Mouse (Mus musculus) heart, embryonic 13.5 days (tissue): Measurements from ENCODE around the gene Gmeb2. TPM values are rescaled to one million over a fixed set of nuclear protein-coding genes. Genes with fewer than 3 reads are reported as not detected.

ENCODE experiments used
- ATAC-seq: fragments of 200-750 bp; cut with Nextera tagmentation; 2 replicates; pipeline ENCODE4 v1.8.0; 2017; ENCODE audit warnings: moderate TSS enrichment; ENCODE audit not compliant: insufficient number of reproducible peaks, low FRiP score, low TSS enrichment; ENCODE audit errors: extremely low read depth
- H3K27ac ChIP-seq: fragments of 300-500 bp; sonication (generic); replicated peaks from 2 replicates; pipeline ENCODE4 v1.5.1; 2015; ENCODE audit warnings: moderate library complexity, mild to moderate bottlenecking, inconsistent platforms
- H3K27me3 ChIP-seq: fragments of 300-500 bp; sonication (generic); replicated peaks from 2 replicates; pipeline ENCODE4 v1.6.1; 2015; ENCODE audit warnings: mild to moderate bottlenecking, inconsistent platforms
- H3K36me3 ChIP-seq: fragments of 300-500 bp; sonication (generic); 2 replicates; pipeline ENCODE4 v1.6.1; 2015; ENCODE audit warnings: mild to moderate bottlenecking, inconsistent platforms
- H3K4me1 ChIP-seq: fragments of 300-500 bp; sonication (generic); 2 replicates; pipeline ENCODE4 v1.6.1; 2015; ENCODE audit warnings: inconsistent platforms
- H3K4me2 ChIP-seq: fragments of 300-500 bp; sonication (generic); 2 replicates; pipeline ENCODE4 v1.6.1; 2015; ENCODE audit warnings: inconsistent platforms, mild to moderate bottlenecking, moderate library complexity
- H3K4me3 ChIP-seq: fragments of 300-500 bp; sonication (generic); 2 replicates; pipeline ENCODE4 v1.5.1; 2015; ENCODE audit warnings: moderate library complexity, mild to moderate bottlenecking, inconsistent platforms
- H3K9ac ChIP-seq: fragments of 300-500 bp; sonication (generic); 2 replicates; pipeline ENCODE4 v1.6.1; 2015; ENCODE audit warnings: inconsistent platforms, mild to moderate bottlenecking, moderate library complexity
- H3K9me3 ChIP-seq: fragments of 300-500 bp; sonication (generic); 2 replicates; pipeline ENCODE4 v1.6.1; 2016; ENCODE audit warnings: inconsistent platforms
- WGBS: fragments of 180-500 bp; shearing (Covaris S2); methylation state at CpG from one replicate; pipeline ENCODE4 v1.1.7; 2015; ENCODE audit warnings: mixed read lengths; 5-methylcytosine and 5-hydroxymethylcytosine counted together
- polyA plus RNA-seq: library from polyadenylated mRNA; unstranded; fragments of >200 nt; fragmentation: Nextera tagmentation; extraction: Ambion mirVana; gene quantifications from 2 replicates; pipeline ENCODE4 v1.2.1, GENCODE M21; 2015

The Gmeb2 gene
- polyA plus RNA-seq, 1 experiment from 2014 or later: 9.0 TPM

DNA sequence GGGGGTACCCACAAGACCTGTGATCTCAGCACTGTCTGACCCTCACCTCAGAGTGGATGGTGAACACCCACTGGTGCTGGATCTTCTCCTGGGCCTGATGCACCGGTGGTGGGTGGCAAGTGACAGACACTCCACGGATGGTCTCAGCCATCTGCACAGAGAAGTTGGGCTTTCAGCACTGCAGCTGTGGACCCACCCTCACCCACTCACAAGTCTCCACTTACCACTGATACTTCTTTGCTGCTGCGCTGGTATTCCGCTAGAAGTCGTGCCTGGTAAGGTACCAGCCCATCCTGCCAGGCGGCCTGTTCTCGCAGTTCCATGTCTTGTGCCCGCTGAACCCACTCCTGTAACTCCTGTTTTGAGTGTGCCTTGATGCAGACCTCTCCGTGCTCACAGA, 48.6 kb downstream of the Gmeb2 start:
- no peak overlapping the region for H3K27ac ChIP-seq
- H3K9ac ChIP-seq: no peak overlapping the region
- no peak overlapping the region for H3K4me2 ChIP-seq
- ATAC-seq: no peak
- H3K27me3 ChIP-seq: no peaks in the 10 kb centered on the region
- 86% methylated on average over 9 of the region's 9 CpGs for WGBS
- peaks cover 27% of the 10 kb centered on the region; the same call in 1 of the 2 replicates for H3K36me3 ChIP-seq
- H3K4me3 ChIP-seq: no peak overlapping the region
- no peaks in the 10 kb centered on the region for H3K9me3 ChIP-seq
- peaks cover 16% of the 10 kb centered on the region for H3K4me1 ChIP-seq

DNA sequence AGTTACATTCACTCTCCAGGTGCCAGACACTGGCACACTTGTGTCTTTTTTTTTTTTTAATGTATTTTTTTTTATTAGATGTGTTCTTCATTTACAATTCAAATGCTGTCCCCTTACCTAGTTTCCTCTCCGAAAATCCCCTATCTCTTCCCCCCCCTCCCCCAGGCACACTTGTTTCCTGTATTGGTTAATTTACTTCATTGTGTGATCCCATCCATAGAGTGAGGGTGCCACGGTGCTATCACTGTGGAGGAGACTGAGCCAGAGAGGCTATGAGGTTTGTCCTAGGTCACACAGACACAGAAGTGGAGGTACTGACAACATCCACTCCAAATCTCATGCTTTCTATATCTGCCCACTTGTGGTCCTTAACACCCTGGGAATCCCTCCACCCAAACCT, 49.0 kb downstream of the Gmeb2 start:
- Histone ChIP-seq H3K4me1 (peaks cover 16% of the 10 kb centered on the region), H3K9ac (no peak overlapping the region), H3K27ac (no peak overlapping the region), H3K4me3 (no peak overlapping the region), H3K36me3 (peaks cover 27% of the 10 kb centered on the region), H3K9me3 (no peaks in the 10 kb centered on the region), H3K27me3 (no peaks in the 10 kb centered on the region), H3K4me2 (no peak overlapping the region)
- ATAC-seq: no peak
- 52% methylated on average over 2 of the region's 2 CpGs for WGBS

GRCm38 (mm10) chr2:181238091-181238610, 49.7 kb downstream of the Gmeb2 start:
- WGBS: 75% methylated on average over 10 of the region's 10 CpGs

DNA sequence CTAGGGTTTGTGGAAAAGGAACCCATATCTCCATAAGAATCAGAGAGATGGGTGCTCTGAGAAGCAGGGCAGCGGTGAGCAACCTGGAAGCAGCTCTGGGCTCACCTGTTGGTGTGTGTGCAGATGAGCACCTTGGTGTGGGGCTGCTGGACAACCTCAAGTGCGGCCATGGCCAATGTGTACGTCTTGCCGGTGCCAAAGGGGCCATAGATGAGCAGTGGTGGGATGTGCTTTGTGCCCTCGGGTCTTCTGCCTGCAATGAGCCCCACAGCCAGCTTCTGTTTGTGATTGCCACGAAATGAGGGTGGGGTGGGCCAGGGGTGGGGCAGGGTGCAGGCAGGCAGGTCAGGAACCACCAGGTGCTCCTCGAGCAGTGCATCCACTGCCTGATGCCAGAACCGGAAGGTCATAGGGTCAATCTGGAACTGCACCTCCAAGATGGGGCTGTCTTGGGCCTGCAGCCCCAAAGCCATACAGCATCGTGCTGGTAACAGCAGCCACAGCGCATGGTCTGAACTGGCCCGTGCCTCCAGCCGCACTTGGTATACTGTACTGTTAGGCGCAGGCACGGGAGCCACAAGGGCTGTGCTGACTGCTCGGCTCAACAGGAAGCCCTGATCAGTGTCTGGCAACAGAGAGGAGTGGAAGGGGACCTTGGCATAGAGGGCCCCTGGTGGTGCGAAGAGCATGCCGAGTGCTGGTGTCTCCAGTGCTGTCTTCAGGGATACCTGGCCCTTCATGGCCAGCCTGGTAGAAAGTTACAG, 50.4 kb downstream of the Gmeb2 start:
- ATAC-seq: no peak
- Histone ChIP-seq H3K4me2 (no peak overlapping the region), H3K4me1 (peaks cover 15% of the 10 kb centered on the region), H3K9me3 (no peaks in the 10 kb centered on the region), H3K27me3 (no peaks in the 10 kb centered on the region), H3K4me3 (no peak overlapping the region), H3K36me3 (peaks cover 31% of the 10 kb centered on the region), H3K9ac (no peak overlapping the region), H3K27ac (no peak overlapping the region)
- 84% methylated on average over 17 of the region's 17 CpGs for WGBS

More at GRCm38 (mm10) chr2:181238091-181238610, 49.7 kb downstream of the Gmeb2 start:
- H3K4me2 ChIP-seq: no peak overlapping the region
- H3K27me3 ChIP-seq: no peaks in the 10 kb centered on the region
- no peak overlapping the region for H3K27ac ChIP-seq
- H3K4me1 ChIP-seq: peaks cover 16% of the 10 kb centered on the region
- no peak overlapping the region for H3K4me3 ChIP-seq
- peaks cover 31% of the 10 kb centered on the region for H3K36me3 ChIP-seq
- ATAC-seq: no peak
- no peaks in the 10 kb centered on the region for H3K9me3 ChIP-seq
- H3K9ac ChIP-seq: no peak overlapping the region

- no peak overlapping the region for H3K4me3 ChIP-seq
- peaks cover 40% of the 10 kb centered on the region for H3K36me3 ChIP-seq
- peaks cover under 1% of the 10 kb centered on the region; the same call in 1 of the 2 replicates for H3K4me1 ChIP-seq
- H3K27me3 ChIP-seq: no peaks in the 10 kb centered on the region
- H3K4me2 ChIP-seq: no peak overlapping the region
- no peak for ATAC-seq
- WGBS: 76% methylated on average over 23 of the region's 23 CpGs
- no peaks in the 10 kb centered on the region for H3K9me3 ChIP-seq
- H3K9ac ChIP-seq: no peak overlapping the region
- no peak overlapping the region for H3K27ac ChIP-seq
These were observed 51.9 kb downstream of the Gmeb2 start for GRCm38 (mm10) chr2:181235681-181236566.

- 80% methylated on average over 11 of the region's 11 CpGs for WGBS
- H3K36me3 ChIP-seq: peaks cover 51% of the 10 kb centered on the region
- no peak for ATAC-seq
These were observed 53.2 kb downstream of the Gmeb2 start for GRCm38 (mm10) chr2:181234680-181235079.

GRCm38 (mm10) chr2:181233443-181233842, 54.4 kb downstream of the Gmeb2 start:
- ATAC-seq: no peak
- 83% methylated on average over 15 of the region's 15 CpGs for WGBS
- H3K36me3 ChIP-seq: peaks cover 57% of the 10 kb centered on the region

More at GRCm38 (mm10) chr2:181234680-181235079, 53.2 kb downstream of the Gmeb2 start:
- Histone ChIP-seq H3K9ac (no peak overlapping the region), H3K27me3 (no peaks in the 10 kb centered on the region), H3K4me1 (no peaks in the 10 kb centered on the region), H3K4me2 (no peak overlapping the region), H3K4me3 (no peak overlapping the region), H3K9me3 (no peaks in the 10 kb centered on the region), H3K27ac (no peak overlapping the region)

DNA sequence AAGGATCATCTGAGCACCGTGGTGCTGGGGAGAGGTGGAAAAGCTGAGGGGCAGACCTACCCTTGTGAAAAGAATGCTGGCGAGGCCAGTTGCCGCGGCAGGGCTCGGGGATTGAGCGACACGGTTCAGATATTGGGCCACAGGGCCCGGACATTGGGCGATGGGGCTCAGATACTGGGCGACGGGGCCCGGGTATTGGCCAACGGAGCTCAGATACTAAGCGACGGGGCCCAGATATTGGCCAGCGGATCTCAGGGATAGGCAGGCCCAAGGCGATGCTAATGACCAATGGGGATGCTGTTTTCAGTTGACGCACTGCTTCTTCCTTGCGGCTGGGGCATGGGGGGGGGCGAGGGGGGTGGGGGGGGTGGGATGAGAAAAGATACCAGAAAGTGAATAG, 56.7 kb downstream of the Gmeb2 start:
- no peak for ATAC-seq
- no peak overlapping the region for H3K27ac ChIP-seq
- no peaks in the 10 kb centered on the region for H3K27me3 ChIP-seq
- H3K4me1 ChIP-seq: no peaks in the 10 kb centered on the region
- H3K9me3 ChIP-seq: no peaks in the 10 kb centered on the region
- H3K4me3 ChIP-seq: no peak overlapping the region
- no peak overlapping the region for H3K9ac ChIP-seq
- WGBS: 67% methylated on average over 20 of the region's 20 CpGs
- H3K36me3 ChIP-seq: peaks cover 45% of the 10 kb centered on the region
- no peak overlapping the region for H3K4me2 ChIP-seq

More at GRCm38 (mm10) chr2:181233443-181233842, 54.4 kb downstream of the Gmeb2 start:
- Histone ChIP-seq H3K27me3 (no peaks in the 10 kb centered on the region), H3K4me3 (no peak overlapping the region), H3K4me1 (no peaks in the 10 kb centered on the region), H3K9me3 (no peaks in the 10 kb centered on the region), H3K4me2 (no peak overlapping the region), H3K27ac (no peak overlapping the region), H3K9ac (no peak overlapping the region)

GRCm38 (mm10) chr2:181228335-181228734, 59.5 kb downstream of the Gmeb2 start:
- H3K4me1 ChIP-seq: no peaks in the 10 kb centered on the region
- no peaks in the 10 kb centered on the region for H3K27me3 ChIP-seq
- H3K27ac ChIP-seq: no peak overlapping the region
- H3K36me3 ChIP-seq: peaks cover 35% of the 10 kb centered on the region
- 59% methylated on average over 1 of the region's 1 CpGs for WGBS
- H3K4me3 ChIP-seq: no peak overlapping the region
- H3K4me2 ChIP-seq: no peak overlapping the region
- no peak overlapping the region for H3K9ac ChIP-seq
- no peak for ATAC-seq
- H3K9me3 ChIP-seq: no peaks in the 10 kb centered on the region

GRCm38 (mm10) chr2:181227122-181227521, 60.7 kb downstream of the Gmeb2 start:
- WGBS: 70% methylated on average over 3 of the region's 3 CpGs

DNA sequence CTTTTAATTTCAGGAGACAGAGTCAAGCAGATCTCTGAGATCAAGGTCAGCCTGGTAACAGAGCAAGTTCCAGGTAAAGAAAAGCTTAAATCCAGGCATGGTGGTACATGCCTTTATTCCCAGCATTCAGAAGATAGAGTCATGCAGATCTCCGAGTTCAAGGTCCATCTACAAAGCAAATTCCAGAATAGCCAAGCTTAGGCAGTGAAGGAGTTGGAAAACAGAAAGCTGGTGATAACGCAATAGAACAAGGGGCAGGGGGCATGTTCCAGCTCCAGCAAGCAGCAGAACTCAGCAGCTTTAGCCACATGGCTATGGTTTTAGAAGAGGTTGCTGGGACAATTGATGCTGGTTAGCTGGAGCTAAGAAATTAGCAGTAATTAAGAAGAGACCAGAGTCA, 62.8 kb downstream of the Gmeb2 start:
- Histone ChIP-seq H3K27ac (no peak overlapping the region), H3K4me1 (peaks cover 6% of the 10 kb centered on the region), H3K9ac (no peak overlapping the region), H3K27me3 (peaks cover 20% of the 10 kb centered on the region), H3K4me3 (no peak overlapping the region), H3K4me2 (no peak overlapping the region), H3K9me3 (no peaks in the 10 kb centered on the region), H3K36me3 (peaks cover 16% of the 10 kb centered on the region)
- ATAC-seq: no peak
- 75% methylated on average over 2 of the region's 2 CpGs for WGBS

More at GRCm38 (mm10) chr2:181227122-181227521, 60.7 kb downstream of the Gmeb2 start:
- H3K27me3 ChIP-seq: peaks cover under 1% of the 10 kb centered on the region; the same call in 1 of the 2 replicates
- no peak overlapping the region for H3K27ac ChIP-seq
- ATAC-seq: no peak
- H3K36me3 ChIP-seq: peaks cover 31% of the 10 kb centered on the region
- H3K4me3 ChIP-seq: no peak overlapping the region
- no peak overlapping the region for H3K4me2 ChIP-seq
- no peak overlapping the region for H3K9ac ChIP-seq
- H3K4me1 ChIP-seq: no peaks in the 10 kb centered on the region
- no peaks in the 10 kb centered on the region for H3K9me3 ChIP-seq
